Mouse (Mus musculus) embryonic facial prominence, embryonic 10.5 days (tissue): Measurements from ENCODE around the gene Fat3. TPM values are rescaled to one million over a fixed set of nuclear protein-coding genes. Genes with fewer than 3 reads are reported as not detected.

Experiments
- DNase-seq: peaks from one replicate; pipeline ENCODE4 v3.0.0-alpha.2; 2017; ENCODE audit warnings: low spot score
- H3K27ac ChIP-seq: fragments of 300-500 bp; sonication (generic); replicated peaks from 2 replicates; pipeline ENCODE4 v1.5.1; 2016; ENCODE audit warnings: mild to moderate bottlenecking
- H3K27me3 ChIP-seq: fragments of 300-500 bp; sonication (generic); replicated peaks from 2 replicates; pipeline ENCODE4 v1.6.1; 2016; ENCODE audit warnings: low read depth, mild to moderate bottlenecking; ENCODE audit not compliant: poor library complexity, severe bottlenecking
- H3K36me3 ChIP-seq: fragments of 300-500 bp; sonication (generic); replicated peaks from 2 replicates; pipeline ENCODE4 v1.6.1; 2016; ENCODE audit warnings: mild to moderate bottlenecking, moderate library complexity
- H3K4me1 ChIP-seq: fragments of 300-500 bp; sonication (generic); 2 replicates; pipeline ENCODE4 v1.6.1; 2016
- H3K4me3 ChIP-seq: fragments of 300-500 bp; sonication (generic); 2 replicates; pipeline ENCODE4 v1.5.1; 2016; ENCODE audit warnings: mild to moderate bottlenecking, moderate library complexity
- H3K9me3 ChIP-seq: fragments of 300-500 bp; sonication (generic); 2 replicates; pipeline ENCODE4 v1.6.1; 2016; ENCODE audit warnings: mild to moderate bottlenecking
- WGBS: fragments of 180-500 bp; shearing (Covaris S2); methylation state at CpG from one replicate; pipeline ENCODE4 v1.1.7; 2016; 5-methylcytosine and 5-hydroxymethylcytosine counted together
- polyA plus RNA-seq: library from polyadenylated mRNA; unstranded; fragments of >200 nt; fragmentation: Nextera tagmentation; extraction: Ambion mirVana; gene quantifications from 2 replicates; pipeline ENCODE4 v1.2.1, GENCODE M21; 2016

The Fat3 gene
- polyA plus RNA-seq, 1 experiment from 2014 or later = 2.8 TPM

- no peak overlapping the region for H3K4me3 ChIP-seq
- WGBS = 79% methylated on average over 3 of the region's 3 CpGs
- DNase-seq = no peak
Observed at GRCm38 (mm10) chr9:16489661-16490060, 11.4 kb downstream of the Fat3 start.

DNA sequence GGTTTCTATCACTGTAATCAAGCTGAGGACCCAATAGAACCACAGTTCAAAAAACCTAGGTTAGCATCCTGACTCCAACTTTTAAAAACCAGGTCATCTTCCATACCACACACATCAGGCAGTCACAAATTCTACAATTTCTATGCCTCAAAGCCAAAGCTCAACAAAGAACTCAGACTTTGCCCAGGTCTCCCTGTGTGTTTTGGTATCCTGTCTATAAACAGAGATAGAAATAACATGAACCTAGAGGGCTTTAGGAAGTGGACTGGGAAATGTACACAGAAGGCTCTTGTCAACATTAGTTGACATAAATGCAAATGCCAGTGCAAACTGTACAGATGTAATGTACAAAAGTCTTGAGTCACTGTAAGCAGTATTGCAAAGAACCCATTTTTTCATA is 13.5 kb downstream of the Fat3 start:
- H3K4me3 ChIP-seq = no peak overlapping the region
- H3K4me1 ChIP-seq = peaks cover 10% of the 10 kb centered on the region; the same call in 1 of the 2 replicates
- no peaks in the 10 kb centered on the region for H3K36me3 ChIP-seq
- no peak for DNase-seq
- no peak overlapping the region for H3K27ac ChIP-seq
- H3K9me3 ChIP-seq = no peaks in the 10 kb centered on the region
- H3K27me3 ChIP-seq = no peaks in the 10 kb centered on the region

More at GRCm38 (mm10) chr9:16489661-16490060, 11.4 kb downstream of the Fat3 start:
- H3K4me1 ChIP-seq = peaks cover 9% of the 10 kb centered on the region; the same call in 1 of the 2 replicates
- no peaks in the 10 kb centered on the region for H3K27me3 ChIP-seq
- no peak overlapping the region for H3K27ac ChIP-seq
- H3K9me3 ChIP-seq = no peaks in the 10 kb centered on the region
- H3K36me3 ChIP-seq = no peaks in the 10 kb centered on the region

DNA sequence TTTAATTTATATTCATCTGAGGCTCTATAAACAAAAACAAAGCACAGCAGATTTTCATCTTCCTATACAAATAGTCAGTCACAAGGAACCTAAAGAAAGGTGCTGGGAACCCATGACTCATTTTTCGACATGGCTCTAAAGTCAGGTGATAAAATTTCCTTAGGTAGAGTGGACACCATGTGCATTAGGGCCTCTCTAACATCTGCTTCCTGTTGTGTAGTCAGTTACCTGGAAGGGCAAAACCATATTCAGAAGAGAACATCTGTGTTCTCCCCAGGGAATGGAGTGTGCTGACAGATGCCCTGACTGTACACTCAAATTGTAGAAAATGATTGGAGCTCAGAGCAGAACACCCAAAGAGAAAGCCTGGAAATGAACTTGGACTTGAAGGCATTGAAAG is 14.9 kb downstream of the Fat3 start:
- DNase-seq = no peak

GRCm38 (mm10) chr9:16485173-16485572 is 15.9 kb downstream of the Fat3 start:
- Histone ChIP-seq H3K9me3 (no peaks in the 10 kb centered on the region), H3K27me3 (no peaks in the 10 kb centered on the region), H3K27ac (no peak overlapping the region), H3K36me3 (no peaks in the 10 kb centered on the region), H3K4me3 (no peak overlapping the region), H3K4me1 (peaks cover 10% of the 10 kb centered on the region; the same call in 1 of the 2 replicates)
- no peak for DNase-seq
- WGBS = 32% methylated on average over 4 of the region's 4 CpGs

More for the DNA sequence above, 14.9 kb downstream of the Fat3 start:
- H3K9me3 ChIP-seq = no peaks in the 10 kb centered on the region
- H3K4me1 ChIP-seq = peaks cover 10% of the 10 kb centered on the region; the same call in 1 of the 2 replicates
- H3K4me3 ChIP-seq = no peak overlapping the region
- no peaks in the 10 kb centered on the region for H3K36me3 ChIP-seq
- H3K27ac ChIP-seq = no peak overlapping the region
- WGBS = 83% methylated on average over 1 of the region's 1 CpGs
- H3K27me3 ChIP-seq = no peaks in the 10 kb centered on the region

DNA sequence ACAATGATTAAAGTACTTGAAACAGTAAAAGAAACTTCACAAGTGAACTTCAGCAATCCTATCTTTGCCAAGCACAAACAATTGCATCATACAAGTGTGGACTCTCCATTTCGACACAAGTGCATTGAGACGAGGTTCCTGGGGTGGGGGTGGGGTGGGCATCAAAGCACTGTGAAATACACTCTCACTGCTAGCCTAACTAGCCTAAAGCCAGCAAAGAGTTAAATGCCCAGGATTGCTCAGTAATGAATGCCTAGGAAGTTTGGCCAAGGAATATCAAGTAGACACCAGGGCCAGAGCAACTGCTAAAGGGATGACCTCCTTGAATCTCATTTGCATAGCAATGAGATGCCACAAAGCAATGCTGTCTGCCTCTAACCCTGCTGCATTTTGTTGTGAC is 16.3 kb downstream of the Fat3 start:
- Histone ChIP-seq H3K4me1 (peaks cover 10% of the 10 kb centered on the region; the same call in 1 of the 2 replicates), H3K27ac (no peak overlapping the region), H3K27me3 (no peaks in the 10 kb centered on the region), H3K9me3 (no peaks in the 10 kb centered on the region), H3K4me3 (no peak overlapping the region), H3K36me3 (no peaks in the 10 kb centered on the region)
- peak; percentile 10 for DNase-seq
- WGBS = 33% methylated on average over 2 of the region's 2 CpGs

DNA sequence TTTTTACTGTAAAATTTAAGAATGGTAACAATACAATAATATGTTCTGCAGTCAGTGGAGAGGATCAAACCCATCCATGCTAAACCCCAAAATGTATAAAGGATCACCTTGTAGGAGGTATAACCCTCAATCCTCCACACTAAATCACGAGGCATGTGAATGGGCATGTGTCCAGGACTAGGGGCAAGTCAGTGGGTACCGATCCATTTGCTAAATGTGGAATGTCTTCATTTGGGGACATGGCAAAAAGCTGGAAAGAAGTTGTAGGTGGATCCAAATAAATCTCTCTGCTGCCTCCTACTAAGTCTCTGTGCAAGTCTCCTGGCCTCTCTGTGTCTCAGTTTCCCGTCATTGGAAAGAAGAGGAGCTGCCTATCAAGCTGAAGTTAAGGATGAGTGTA is 39.6 kb downstream of the Fat3 start:
- no peaks in the 10 kb centered on the region for H3K9me3 ChIP-seq
- H3K4me3 ChIP-seq = no peak overlapping the region
- H3K27me3 ChIP-seq = no peaks in the 10 kb centered on the region
- no peaks in the 10 kb centered on the region for H3K36me3 ChIP-seq
- WGBS = 84% methylated on average over 3 of the region's 3 CpGs
- H3K4me1 ChIP-seq = no peaks in the 10 kb centered on the region
- no peak overlapping the region for H3K27ac ChIP-seq
- DNase-seq = no peak

- WGBS = 70% methylated on average over 2 of the region's 2 CpGs
- Histone ChIP-seq H3K4me3 (no peak overlapping the region), H3K36me3 (no peaks in the 10 kb centered on the region), H3K27ac (no peak overlapping the region), H3K27me3 (no peaks in the 10 kb centered on the region), H3K4me1 (no peaks in the 10 kb centered on the region), H3K9me3 (no peaks in the 10 kb centered on the region)
- DNase-seq = no peak
Observed at GRCm38 (mm10) chr9:16460591-16460990, 40.5 kb downstream of the Fat3 start.

DNA sequence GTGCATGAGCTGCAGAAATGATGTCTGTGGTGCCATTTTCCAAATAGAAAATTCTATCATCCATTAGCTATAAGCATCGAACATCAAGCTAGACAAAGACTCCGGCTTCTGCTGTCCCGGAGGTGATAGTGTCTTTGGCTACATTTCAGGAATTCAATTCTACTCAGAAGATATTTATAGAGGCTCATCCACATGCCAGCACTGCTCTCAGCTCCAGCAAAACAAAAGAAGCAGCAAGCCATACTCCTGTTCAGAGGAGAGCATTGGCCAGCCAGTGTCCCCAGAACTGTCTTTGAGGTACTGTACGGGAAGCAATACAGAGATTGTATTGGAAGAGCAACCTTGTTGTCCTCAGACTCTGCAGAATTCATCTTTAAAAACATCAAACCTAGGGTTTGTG is 59.2 kb downstream of the Fat3 start:
- peaks cover 14% of the 10 kb centered on the region for H3K4me1 ChIP-seq
- no peak overlapping the region for H3K4me3 ChIP-seq
- no peak overlapping the region for H3K27ac ChIP-seq
- DNase-seq = no peak
- no peaks in the 10 kb centered on the region for H3K27me3 ChIP-seq
- 92% methylated on average over 4 of the region's 4 CpGs for WGBS
- H3K36me3 ChIP-seq = no peaks in the 10 kb centered on the region
- no peaks in the 10 kb centered on the region for H3K9me3 ChIP-seq

GRCm38 (mm10) chr9:16440638-16441037 is 60.4 kb downstream of the Fat3 start:
- H3K27me3 ChIP-seq = no peaks in the 10 kb centered on the region

DNA sequence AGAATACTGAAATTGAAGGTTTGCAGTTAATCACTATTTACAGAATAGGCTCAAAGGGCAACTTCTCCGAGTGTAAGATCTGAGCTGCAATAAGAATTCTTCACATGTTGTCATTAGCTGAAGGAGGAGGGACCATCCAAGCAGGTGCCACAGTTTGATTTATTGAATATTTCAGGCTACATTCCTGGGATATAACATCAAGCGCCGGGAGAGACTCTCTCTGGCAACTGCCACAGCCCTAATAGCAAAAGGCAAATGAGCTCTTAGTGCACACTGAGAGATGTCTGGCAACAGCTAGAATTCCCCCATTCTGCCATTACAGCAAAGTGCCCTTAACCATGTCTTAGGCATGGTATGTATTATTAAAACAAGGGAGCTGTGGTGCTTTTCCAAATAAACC is 61.1 kb downstream of the Fat3 start:
- Histone ChIP-seq H3K36me3 (no peaks in the 10 kb centered on the region), H3K27ac (no peak overlapping the region), H3K4me3 (no peak overlapping the region), H3K9me3 (no peaks in the 10 kb centered on the region), H3K27me3 (no peaks in the 10 kb centered on the region), H3K4me1 (peaks cover 14% of the 10 kb centered on the region)
- WGBS = 78% methylated on average over 3 of the region's 3 CpGs
- no peak for DNase-seq

More at GRCm38 (mm10) chr9:16440638-16441037, 60.4 kb downstream of the Fat3 start:
- H3K27ac ChIP-seq = no peak overlapping the region
- H3K9me3 ChIP-seq = no peaks in the 10 kb centered on the region
- peaks cover 14% of the 10 kb centered on the region for H3K4me1 ChIP-seq
- no peaks in the 10 kb centered on the region for H3K36me3 ChIP-seq
- WGBS = 53% methylated on average over 6 of the region's 6 CpGs
- H3K4me3 ChIP-seq = no peak overlapping the region
- no peak for DNase-seq

DNA sequence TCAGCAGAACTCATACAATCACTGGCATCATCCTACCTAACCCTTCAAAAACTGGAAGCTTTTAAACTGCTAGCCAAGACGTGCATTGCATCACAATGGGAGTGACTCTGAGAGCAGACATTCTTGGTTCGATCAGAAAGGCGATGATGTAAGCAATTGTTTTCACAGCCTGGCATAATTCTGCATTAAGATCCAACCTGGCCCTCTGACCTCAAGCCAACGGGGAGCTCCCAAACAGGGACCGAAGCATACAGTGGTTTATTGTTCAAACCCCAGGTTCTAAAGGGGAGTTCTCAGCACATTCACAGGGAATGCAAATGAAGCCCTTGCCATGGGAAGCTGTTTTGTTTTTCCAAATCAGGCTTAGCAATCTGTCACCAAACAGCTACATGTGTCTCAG is 63.3 kb downstream of the Fat3 start:
- no peak overlapping the region for H3K27ac ChIP-seq
- H3K4me3 ChIP-seq = no peak overlapping the region
- peaks cover 14% of the 10 kb centered on the region for H3K4me1 ChIP-seq
- peak; percentile 9 for DNase-seq
- no peaks in the 10 kb centered on the region for H3K9me3 ChIP-seq
- WGBS = 14% methylated on average over 5 of the region's 5 CpGs
- no peaks in the 10 kb centered on the region for H3K27me3 ChIP-seq
- H3K36me3 ChIP-seq = no peaks in the 10 kb centered on the region

DNA sequence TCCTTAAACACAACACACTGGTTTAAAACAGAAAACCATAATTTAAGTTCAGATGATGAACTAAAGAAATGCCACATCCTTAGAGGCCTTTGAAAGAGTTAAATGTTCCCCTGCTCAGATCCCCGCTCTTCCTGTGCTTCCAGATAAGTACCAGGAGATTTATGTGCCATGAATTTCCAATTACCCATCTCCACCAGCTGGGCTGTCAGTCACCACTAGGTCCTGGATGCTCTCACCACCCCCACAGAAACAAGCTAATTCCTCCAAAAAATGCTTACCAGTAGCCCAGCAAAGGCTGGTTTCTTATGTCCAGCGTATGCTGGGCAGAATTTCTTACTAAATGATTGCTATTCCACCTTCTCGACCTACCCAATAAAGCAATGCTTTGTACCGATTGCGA is 72.5 kb downstream of the Fat3 start:
- no peak for DNase-seq
- Histone ChIP-seq H3K27ac (no peak overlapping the region), H3K27me3 (no peaks in the 10 kb centered on the region), H3K9me3 (no peaks in the 10 kb centered on the region), H3K4me1 (0 out of 2 replicates have a peak, but pooled peaks cover 3% of the 10 kb centered on the region), H3K4me3 (no peak overlapping the region), H3K36me3 (no peaks in the 10 kb centered on the region)
- 78% methylated on average over 5 of the region's 5 CpGs for WGBS

- Histone ChIP-seq H3K9me3 (no peaks in the 10 kb centered on the region), H3K36me3 (no peaks in the 10 kb centered on the region), H3K4me1 (no peaks in the 10 kb centered on the region), H3K4me3 (no peak overlapping the region), H3K27me3 (no peaks in the 10 kb centered on the region), H3K27ac (no peak overlapping the region)
- no peak for DNase-seq
- WGBS = 91% methylated on average over 2 of the region's 2 CpGs
Observed at GRCm38 (mm10) chr9:16422707-16423106, 78.4 kb downstream of the Fat3 start.

DNA sequence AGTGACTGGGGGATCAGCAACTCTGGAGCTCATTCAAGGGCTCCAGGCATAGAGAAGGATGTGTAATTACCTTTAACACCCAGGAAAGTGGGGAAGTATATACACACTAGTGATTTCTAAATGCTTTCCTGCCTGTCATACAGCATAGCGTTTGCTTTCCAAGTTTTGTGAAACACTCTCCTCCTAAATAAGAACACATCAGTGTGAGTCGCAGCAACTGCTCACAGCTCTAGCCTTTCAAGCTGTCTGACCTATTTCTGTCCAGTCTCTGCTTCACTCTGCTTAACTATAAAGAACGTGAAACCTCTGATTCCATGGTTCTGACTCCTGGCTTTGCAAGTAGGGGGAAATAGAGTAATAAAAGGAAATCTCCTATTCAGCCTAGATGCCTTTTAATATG is 98.3 kb downstream of the Fat3 start:
- H3K27me3 ChIP-seq = no peaks in the 10 kb centered on the region
- H3K9me3 ChIP-seq = no peaks in the 10 kb centered on the region
- no peaks in the 10 kb centered on the region for H3K36me3 ChIP-seq
- H3K4me3 ChIP-seq = no peak overlapping the region
- 85% methylated on average over 3 of the region's 3 CpGs for WGBS
- no peak overlapping the region for H3K27ac ChIP-seq
- H3K4me1 ChIP-seq = peaks cover 13% of the 10 kb centered on the region; the same call in 1 of the 2 replicates
- DNase-seq = no peak
